Mouse (Mus musculus): Measurements from ENCODE around the gene Gm11634.

The Gm11634 gene

GRCm38 (mm10) chr11:101552476-101553300 is 46.4 kb downstream of the Gm11634 start:
- Histone ChIP-seq H3K4me1 (replicated peaks; ENCODE audit: low read depth, low read length) (peaks cover 61% of the 10 kb centered on the region), H3K27me3 (ENCODE audit: insufficient read depth, low read length) (no peaks in the 10 kb centered on the region), H3K4me3 (replicated peaks; ENCODE audit: low read length) (peak overlapping the region; percentile 98), H3K9me3 (ENCODE audit: low read length) (no peaks in the 10 kb centered on the region), H3K36me3 (ENCODE audit: insufficient read depth, low read length) (peaks cover 61% of the 10 kb centered on the region)
- TF ChIP-seq NANOG (IDR thresholded peaks at IDR 0.05; ENCODE audit: borderline replicate concordance, low read length) (no peak), CTCF (conservative IDR thresholded peaks at IDR 0.05; ENCODE audit: low read length) (no peak), POU5F1 (IDR thresholded peaks at IDR 0.05; ENCODE audit: borderline replicate concordance, low read length) (no peak; the same call in 1 of the 2 replicates)

GRCm38 (mm10) chr11:101551751-101552475 is 47.1 kb downstream of the Gm11634 start, which contains the start of the genes Brca1 and Nbr1:
Brca1 (minus strand) TSS chr11:101551955.
Nbr1 (plus strand) TSS chr11:101552149.
- Histone ChIP-seq H3K27me3 (ENCODE audit: insufficient read depth, low read length) (no peaks in the 10 kb centered on the region), H3K36me3 (ENCODE audit: insufficient read depth, low read length) (peaks cover 61% of the 10 kb centered on the region), H3K4me3 (replicated peaks; ENCODE audit: low read length) (peak within 1 kb of the TSS; percentile 98), H3K4me1 (replicated peaks; ENCODE audit: low read depth, low read length) (peaks cover 68% of the 10 kb centered on the region), H3K9me3 (ENCODE audit: low read length) (no peaks in the 10 kb centered on the region)
- TF ChIP-seq NANOG (IDR thresholded peaks at IDR 0.05; ENCODE audit: borderline replicate concordance, low read length) (no peak), POU5F1 (IDR thresholded peaks at IDR 0.05; ENCODE audit: borderline replicate concordance, low read length) (no peak), CTCF (conservative IDR thresholded peaks at IDR 0.05; ENCODE audit: low read length) (no peak)

- TF ChIP-seq CTCF (conservative IDR thresholded peaks at IDR 0.05; ENCODE audit: low read length) (no peak), POU5F1 (IDR thresholded peaks at IDR 0.05; ENCODE audit: borderline replicate concordance, low read length) (peak; percentile 54; the same call in 1 of the 2 replicates), NANOG (IDR thresholded peaks at IDR 0.05; ENCODE audit: borderline replicate concordance, low read length) (peak; percentile 56; the same call in 1 of the 2 replicates)
- H3K4me3 ChIP-seq (replicated peaks; ENCODE audit: low read length): peak overlapping the region; percentile 11
- H3K36me3 ChIP-seq (ENCODE audit: insufficient read depth, low read length): peaks cover 67% of the 10 kb centered on the region
- peaks cover 75% of the 10 kb centered on the region for H3K4me1 ChIP-seq (replicated peaks; ENCODE audit: low read depth, low read length)
- H3K9me3 ChIP-seq (ENCODE audit: low read length): no peaks in the 10 kb centered on the region
- no peaks in the 10 kb centered on the region for H3K27me3 ChIP-seq (ENCODE audit: insufficient read depth, low read length)
Measured at GRCm38 (mm10) chr11:101548526-101548925, 50.5 kb downstream of the Gm11634 start.

- Histone ChIP-seq H3K36me3 (ENCODE audit: insufficient read depth, low read length) (peaks cover 96% of the 10 kb centered on the region), H3K4me1 (replicated peaks; ENCODE audit: low read depth, low read length) (peaks cover 74% of the 10 kb centered on the region), H3K4me3 (replicated peaks; ENCODE audit: low read length) (no peak overlapping the region), H3K9me3 (ENCODE audit: low read length) (no peaks in the 10 kb centered on the region), H3K27me3 (ENCODE audit: insufficient read depth, low read length) (no peaks in the 10 kb centered on the region)
- TF ChIP-seq POU5F1 (IDR thresholded peaks at IDR 0.05; ENCODE audit: borderline replicate concordance, low read length) (no peak), CTCF (conservative IDR thresholded peaks at IDR 0.05; ENCODE audit: low read length) (no peak), NANOG (IDR thresholded peaks at IDR 0.05; ENCODE audit: borderline replicate concordance, low read length) (no peak)
Measured at GRCm38 (mm10) chr11:101544132-101544531, 54.9 kb downstream of the Gm11634 start.
